ENCODE assay signal across 8 mouse cellular contexts in the genomic region with DNA sequence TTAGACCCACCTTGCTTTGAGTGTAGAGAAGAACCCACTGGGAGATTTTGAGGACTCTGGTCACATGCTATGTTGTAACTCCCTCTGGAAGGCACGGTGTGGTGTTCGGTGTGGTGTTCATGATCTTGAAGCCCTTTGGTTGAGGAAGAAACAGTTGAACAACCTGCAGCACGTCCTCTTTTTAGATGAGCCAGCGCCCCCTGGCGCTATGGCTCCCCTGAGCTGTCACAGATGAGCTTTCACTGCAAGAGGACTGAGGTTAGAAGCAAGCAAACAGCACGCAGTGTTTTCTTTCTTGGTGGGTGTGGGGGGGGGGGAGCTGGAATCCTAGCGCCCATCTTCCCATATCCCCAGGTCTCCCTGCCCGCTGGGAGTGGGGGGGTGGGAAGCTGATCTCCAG.
DNase-seq lines count a peak whose midpoint lies in the region; ATAC-seq and TF ChIP-seq lines count a peak whose summit lies in the region.

No protein-coding gene starts in this region.

- peak; percentile 63 for TF ChIP-seq CTCF in gastrocnemius, adult 2 months (IDR thresholded peaks at IDR 0.05)

- H3K9me3 ChIP-seq in liver, embryonic 12.5 days (replicated peaks) = no peaks in the 10 kb centered on the region
- no peaks in the 10 kb centered on the region for H3K9me3 ChIP-seq in lung, embryonic 16.5 days (ENCODE audit: control insufficient read depth, low read length)

- 32% methylated on average over 8 of the region's 8 CpGs for WGBS in liver, embryonic 12.5 days (ENCODE audit: insufficient replicate concordance)
- 12% methylated on average over 8 of the region's 8 CpGs for WGBS in lung, embryonic 16.5 days

- no peak overlapping the region for H3K9ac ChIP-seq in liver, embryonic 12.5 days
- no peak overlapping the region for H3K9ac ChIP-seq in lung, embryonic 16.5 days (ENCODE audit: low read length)

- no peak overlapping the region for H3K4me3 ChIP-seq in liver, embryonic 12.5 days
- H3K4me3 ChIP-seq in gastrocnemius, adult 2 months = no peak overlapping the region
- no peak overlapping the region for H3K4me3 ChIP-seq in lung, embryonic 16.5 days (ENCODE audit: low read length)

- no peak overlapping the region for H3K4me2 ChIP-seq in liver, embryonic 12.5 days
- no peak overlapping the region for H3K4me2 ChIP-seq in lung, embryonic 16.5 days (ENCODE audit: low read depth, low read length)

- no peaks in the 10 kb centered on the region for H3K27me3 ChIP-seq in liver, embryonic 12.5 days (replicated peaks)
- H3K27me3 ChIP-seq in lung, embryonic 16.5 days (ENCODE audit: control insufficient read depth, insufficient read depth, low read depth, low read length) = no peaks in the 10 kb centered on the region

- no peak for ATAC-seq in liver, embryonic 12.5 days
- peak; percentile 31; the same call in 1 of the 2 replicates for ATAC-seq in lung, embryonic 16.5 days (ENCODE audit: low read depth)

- no peaks in the 10 kb centered on the region for H3K4me1 ChIP-seq in liver, embryonic 12.5 days
- no peaks in the 10 kb centered on the region; the same call in 1 of the 2 replicates for H3K4me1 ChIP-seq in lung, embryonic 16.5 days (replicated peaks; ENCODE audit: control insufficient read depth, insufficient read depth, low read length)

- no peaks in the 10 kb centered on the region for H3K36me3 ChIP-seq in liver, embryonic 12.5 days
- H3K36me3 ChIP-seq in lung, embryonic 16.5 days (ENCODE audit: control insufficient read depth, insufficient read depth, low read length) = no peaks in the 10 kb centered on the region

- intact Hi-C loops in gastrocnemius, adult 2 months (cut with DNase I) = loop anchor here (1.0 kb wide), 2 partner anchors 228 to 284 kb away; no protein-coding TSS in a partner anchor

- no peak overlapping the region for H3K27ac ChIP-seq in liver, embryonic 12.5 days
- no peak overlapping the region for H3K27ac ChIP-seq in gastrocnemius, adult 2 months
- H3K27ac ChIP-seq in lung, embryonic 16.5 days (ENCODE audit: low read length) = no peak overlapping the region

- peak; percentile 48 for DNase-seq in liver
- peak; percentile 16 for DNase-seq in cerebellum, adult 9-11 months
- DNase-seq in gastrocnemius, adult 2 months = peak; percentile 69
- peak; percentile 82 to 87 for DNase-seq in kidney, postnatal 4 days
- DNase-seq in retina, postnatal 1 day = peak; percentile 66
- DNase-seq in spleen, postnatal 4 days (ENCODE audit: low spot score in 2 of 2) = no peak

Comparison
In these comparisons a context has a peak if more than half of its experiments do, and no peak if none do; other contexts are left out.
1. DNase-seq: peak in liver (single experiment), cerebellum, adult 9-11 months (single experiment), gastrocnemius, adult 2 months (single experiment), kidney, postnatal 4 days (2 of 2) and retina, postnatal 1 day (single experiment); none in spleen, postnatal 4 days (0 of 2).